Mouse (Mus musculus) ES-Bruce4 (cell line): Measurements from ENCODE around the gene 1700042G07Rik. TPM values are rescaled to one million over a fixed set of nuclear protein-coding genes. Genes with fewer than 3 reads are reported as not detected.

Experiments used
- H3K27ac ChIP-seq: 2 replicates; pipeline ENCODE4 v1.5.1; 2012; ENCODE audit warnings: low read length, inconsistent platforms; ENCODE audit not compliant: insufficient read depth
- H3K27me3 ChIP-seq: 2 replicates; pipeline ENCODE4 v1.6.1; 2012; ENCODE audit warnings: mild to moderate bottlenecking, low read length, inconsistent platforms; ENCODE audit not compliant: control insufficient read depth, poor library complexity, insufficient read depth, severe bottlenecking
- H3K36me3 ChIP-seq: 2 replicates; pipeline ENCODE4 v1.6.1; 2012; ENCODE audit warnings: inconsistent platforms, mild to moderate bottlenecking, low read length, moderate library complexity; ENCODE audit not compliant: control insufficient read depth, poor library complexity, insufficient read depth, severe bottlenecking
- H3K4me1 ChIP-seq: one replicate; pipeline ENCODE4 v1.8.1; 2011; ENCODE audit warnings: low read length; ENCODE audit not compliant: control insufficient read depth, insufficient read depth
- H3K4me3 ChIP-seq: 2 replicates; pipeline ENCODE4 v1.5.1; 2011; ENCODE audit warnings: low read depth, mild to moderate bottlenecking, low read length
- H3K9ac ChIP-seq: 2 replicates; pipeline ENCODE4 v1.6.1; 2012; ENCODE audit warnings: low read depth, mild to moderate bottlenecking, inconsistent platforms; ENCODE audit not compliant: poor library complexity, severe bottlenecking
- H3K9me3 ChIP-seq: replicated peaks from 2 replicates; pipeline ENCODE4 v1.6.1; 2012; ENCODE audit warnings: mild to moderate bottlenecking, low read length, inconsistent platforms; ENCODE audit not compliant: control insufficient read depth, poor library complexity, insufficient read depth, severe bottlenecking
- CTCF ChIP-seq: IDR thresholded peaks from one replicate; pipeline ENCODE4 v1.8.1; 2011; ENCODE audit warnings: low read depth, low read length
- EP300 ChIP-seq: IDR thresholded peaks from 2 replicates; pipeline ENCODE4 v1.6.1; 2011; ENCODE audit warnings: low read depth, low read length; ENCODE audit not compliant: insufficient read depth
- POLR2A ChIP-seq: IDR thresholded peaks from one replicate; pipeline ENCODE4 v1.8.1; 2011; ENCODE audit warnings: low read length; ENCODE audit not compliant: insufficient read depth
- polyA plus RNA-seq: library from polyadenylated mRNA; stranded (reverse); fragments of >200 nt; gene quantifications from 2 replicates; pipeline ENCODE4 v1.2.4, GENCODE M21; 2011; ENCODE audit warnings: low read depth; ENCODE audit not compliant: missing spikeins, insufficient read depth, insufficient read length

Gene 1700042G07Rik
- polyA plus RNA-seq, 1 experiment = not detected

DNA sequence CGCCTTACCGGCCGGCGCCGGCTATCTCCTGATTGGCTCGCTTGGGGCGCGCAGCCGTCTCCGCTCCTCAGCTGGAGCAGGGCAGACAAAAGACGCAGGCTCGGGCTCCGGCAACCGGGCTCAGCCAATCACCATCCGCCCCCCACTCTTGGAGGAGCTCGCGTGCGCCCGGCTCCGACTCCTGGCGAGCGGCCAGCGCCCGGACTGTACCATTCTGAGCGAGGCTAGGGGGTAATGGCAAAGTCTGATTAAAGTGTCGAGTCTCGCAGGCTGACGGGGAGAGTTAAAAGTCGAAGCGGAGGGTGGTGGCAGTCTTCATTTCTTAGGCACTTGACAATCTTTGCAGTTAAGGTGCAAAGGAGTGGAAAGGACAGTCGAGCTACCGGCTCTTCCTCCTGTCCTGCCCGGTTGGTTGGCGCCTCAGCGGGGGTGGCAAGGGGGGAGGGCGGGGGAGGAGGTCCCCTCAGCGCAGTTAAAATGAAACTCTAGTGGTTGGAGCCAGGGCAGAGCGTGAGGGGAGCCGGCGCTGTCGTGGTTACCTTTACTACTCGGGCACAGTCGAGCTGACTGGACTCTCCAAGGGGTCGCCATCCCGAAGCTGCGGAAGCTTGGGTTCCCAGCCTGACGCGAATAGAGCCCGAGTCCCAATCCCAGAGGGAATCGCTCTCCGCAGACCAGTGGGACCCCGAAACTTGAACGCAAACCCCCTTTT is 48.1 kb downstream of the 1700042G07Rik start, which contains the start of gene Pik3r3:
Pik3r3 (plus strand) TSS at position 479 of the 712 bp plus-strand sequence.
- Histone ChIP-seq H3K4me3 (peak within 1 kb of the TSS; percentile 70), H3K9me3 (no peaks in the 10 kb centered on the region), H3K27ac (peak within 1 kb of the TSS; percentile 73), H3K27me3 (no peaks in the 10 kb centered on the region), H3K4me1 (no peaks in the 10 kb centered on the region), H3K36me3 (no peaks in the 10 kb centered on the region), H3K9ac (peak within 1 kb of the TSS; percentile 65)
- TF ChIP-seq EP300 (no peak), POLR2A (peak; percentile 87)

DNA sequence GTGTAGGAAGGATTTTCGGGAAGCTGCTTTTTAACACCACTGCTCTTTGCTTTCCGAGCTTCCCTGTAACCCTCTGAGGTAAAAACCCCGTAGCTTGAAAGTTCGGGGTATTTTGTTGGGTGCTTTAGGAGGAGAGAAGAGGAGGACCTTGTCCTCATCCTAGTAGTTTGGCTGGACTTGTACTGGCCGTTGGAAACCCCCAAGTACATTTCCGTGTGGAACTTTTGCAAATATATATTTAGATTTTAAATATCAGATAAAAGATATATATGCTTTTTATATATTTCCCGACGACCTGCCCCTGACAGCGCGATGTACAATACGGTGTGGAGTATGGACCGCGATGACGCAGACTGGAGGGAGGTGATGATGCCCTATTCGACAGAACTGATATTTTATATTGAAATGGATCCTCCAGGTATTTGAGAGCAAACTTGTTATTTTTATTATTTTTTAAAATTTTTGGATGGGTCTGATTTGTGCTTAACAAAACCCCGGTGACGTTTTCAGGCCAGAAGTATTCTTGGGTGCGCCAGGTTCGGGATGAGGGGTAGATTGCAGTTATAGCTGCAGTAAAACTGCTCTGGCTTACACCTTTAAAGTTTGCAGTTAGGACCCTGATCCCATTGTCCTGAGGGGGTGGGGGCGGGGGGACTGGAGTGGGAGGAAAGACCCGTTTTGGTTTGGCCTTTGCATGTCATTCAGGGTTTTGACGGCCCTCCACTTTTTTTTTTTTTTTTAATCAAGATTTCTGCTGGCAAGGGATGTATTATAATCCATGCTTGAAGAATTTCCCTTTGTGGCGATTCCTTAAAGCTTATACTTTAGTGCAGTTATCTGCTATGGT is 49.0 kb downstream of the 1700042G07Rik start:
- no peaks in the 10 kb centered on the region for H3K27me3 ChIP-seq
- H3K36me3 ChIP-seq = no peaks in the 10 kb centered on the region
- no peak for TF ChIP-seq CTCF
- TF ChIP-seq EP300 = no peak
- no peak for TF ChIP-seq POLR2A
- H3K27ac ChIP-seq = peak overlapping the region; percentile 31; the same call in 1 of the 2 replicates
- H3K4me3 ChIP-seq = peak overlapping the region; percentile 64
- H3K9me3 ChIP-seq = no peaks in the 10 kb centered on the region
- H3K9ac ChIP-seq = peak overlapping the region; percentile 60
- no peaks in the 10 kb centered on the region for H3K4me1 ChIP-seq

DNA sequence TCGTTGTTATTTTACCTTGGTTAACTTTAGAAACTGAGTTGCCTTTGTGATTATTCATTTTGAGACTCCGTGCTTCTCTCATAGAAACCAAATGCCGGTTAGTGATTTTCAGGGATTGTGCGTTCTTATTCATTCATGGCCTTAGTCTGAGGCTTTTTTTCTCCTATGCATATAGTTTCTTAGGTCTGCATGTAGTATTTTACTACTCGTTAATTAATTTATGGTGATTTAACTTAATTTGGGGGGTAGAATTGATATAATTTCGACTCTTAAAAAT is 49.6 kb downstream of the 1700042G07Rik start:
- Histone ChIP-seq H3K36me3 (no peaks in the 10 kb centered on the region), H3K27ac (no peak overlapping the region), H3K27me3 (no peaks in the 10 kb centered on the region), H3K4me1 (no peaks in the 10 kb centered on the region), H3K4me3 (no peak overlapping the region), H3K9ac (0 out of 2 replicates have a peak overlapping the region, but pooled peaks have one; percentile 60), H3K9me3 (no peaks in the 10 kb centered on the region)
- no peak for TF ChIP-seq EP300
- no peak for TF ChIP-seq POLR2A
- no peak for TF ChIP-seq CTCF

Other genes with a start within 250 kb of the 1700042G07Rik start
- gene Dmbx1, start 233.4 kb upstream of the 1700042G07Rik start, polyA plus RNA-seq = 0.70 and 0.88 TPM in 2 replicates
- 1.9 and 2.7 TPM in 2 replicates for gene Faah, start 155.4 kb upstream of the 1700042G07Rik start, polyA plus RNA-seq
- gene Nsun4, start 119.5 kb upstream of the 1700042G07Rik start, polyA plus RNA-seq = 11.7 and 14.4 TPM in 2 replicates
- gene Uqcrh, start 98.3 kb upstream of the 1700042G07Rik start, polyA plus RNA-seq = 406 and 433 TPM in 2 replicates
- gene Lrrc41, start 98.1 kb upstream of the 1700042G07Rik start, polyA plus RNA-seq = 38.3 and 42.7 TPM in 2 replicates
- gene Rad54l, start 49.7 kb upstream of the 1700042G07Rik start, polyA plus RNA-seq = 41.1 and 51.9 TPM in 2 replicates
- gene Pomgnt1, start 49.5 kb upstream of the 1700042G07Rik start, polyA plus RNA-seq = 33.6 and 39.1 TPM in 2 replicates
- 1.2 and 1.5 TPM in 2 replicates for gene Lurap1, start 22.0 kb upstream of the 1700042G07Rik start, polyA plus RNA-seq
- gene Tspan1, start 5.8 kb upstream of the 1700042G07Rik start, polyA plus RNA-seq = 1.1 TPM in 1 of 2 replicates, not detected in the other
- 0.90 TPM in 1 of 2 replicates, not detected in the other for gene Gm49337, start within 50 bp of the 1700042G07Rik start, polyA plus RNA-seq
- 4.4 and 4.5 TPM in 2 replicates for gene Pik3r3, start 48.2 kb downstream of the 1700042G07Rik start, polyA plus RNA-seq